Mouse (Mus musculus) embryonic facial prominence, embryonic 11.5 days (tissue): Measurements from ENCODE around the gene Celsr3. TPM values are rescaled to one million over a fixed set of nuclear protein-coding genes. Genes with fewer than 3 reads are reported as not detected.

Source experiments
- ATAC-seq: fragments of 200-750 bp; cut with Nextera tagmentation; replicated peaks from 2 replicates; pipeline ENCODE4 v1.8.0; 2017; ENCODE audit warnings: low read depth; ENCODE audit not compliant: insufficient number of reproducible peaks, low FRiP score, low TSS enrichment
- DNase-seq: peaks from one replicate; pipeline ENCODE4 v3.0.0-alpha.2; 2015; ENCODE audit warnings: low spot score
- H3K27ac ChIP-seq: fragments of 300-500 bp; sonication (generic); replicated peaks from 2 replicates; pipeline ENCODE4 v1.5.1; 2014; ENCODE audit warnings: mild to moderate bottlenecking, low read depth, low read length, control low read depth
- H3K27me3 ChIP-seq: fragments of 300-500 bp; sonication (generic); 2 replicates; pipeline ENCODE4 v1.6.1; 2014; ENCODE audit warnings: mild to moderate bottlenecking, low read length, moderate library complexity, mixed read lengths; ENCODE audit not compliant: control insufficient read depth, insufficient read depth
- H3K36me3 ChIP-seq: fragments of 300-500 bp; sonication (generic); replicated peaks from 2 replicates; pipeline ENCODE4 v1.6.1; 2014; ENCODE audit warnings: low read depth, mild to moderate bottlenecking, low read length, moderate library complexity, mixed read lengths; ENCODE audit not compliant: control insufficient read depth, insufficient read depth
- H3K4me1 ChIP-seq: fragments of 300-500 bp; sonication (generic); 2 replicates; pipeline ENCODE4 v1.6.1; 2014; ENCODE audit warnings: low read length, mixed read lengths; ENCODE audit not compliant: control insufficient read depth, insufficient read depth
- H3K4me2 ChIP-seq: fragments of 300-500 bp; sonication (generic); 2 replicates; pipeline ENCODE4 v1.6.1; 2014; ENCODE audit warnings: low read depth, mild to moderate bottlenecking, control low read depth, low read length, moderate library complexity
- H3K4me3 ChIP-seq: fragments of 300-500 bp; sonication (generic); 2 replicates; pipeline ENCODE4 v1.5.1; 2014; ENCODE audit warnings: low read depth, low read length, control low read depth
- H3K9ac ChIP-seq: fragments of 300-500 bp; sonication (generic); replicated peaks from 2 replicates; pipeline ENCODE4 v1.6.1; 2014; ENCODE audit warnings: mild to moderate bottlenecking, control low read depth, low read length
- H3K9me3 ChIP-seq: fragments of 300-500 bp; sonication (generic); replicated peaks from 2 replicates; pipeline ENCODE4 v1.6.1; 2016; ENCODE audit warnings: mild to moderate bottlenecking, low read length, inconsistent platforms, mixed read lengths; ENCODE audit not compliant: control insufficient read depth
- WGBS: fragments of 180-500 bp; shearing (Covaris S2); extraction: QIAGEN DNeasy Blood & Tissue Kit; methylation state at CpG from one replicate; pipeline ENCODE4 v1.1.7; 2014; 5-methylcytosine and 5-hydroxymethylcytosine counted together
- polyA plus RNA-seq: library from polyadenylated mRNA; unstranded; fragments of >200 nt; fragmentation: Nextera tagmentation; extraction: Ambion mirVana; gene quantifications from 2 replicates; pipeline ENCODE4 v1.2.1, GENCODE M21; 2014

Celsr3 gene
- polyA plus RNA-seq, 1 experiment from 2014 or later: 1.2 TPM

DNA sequence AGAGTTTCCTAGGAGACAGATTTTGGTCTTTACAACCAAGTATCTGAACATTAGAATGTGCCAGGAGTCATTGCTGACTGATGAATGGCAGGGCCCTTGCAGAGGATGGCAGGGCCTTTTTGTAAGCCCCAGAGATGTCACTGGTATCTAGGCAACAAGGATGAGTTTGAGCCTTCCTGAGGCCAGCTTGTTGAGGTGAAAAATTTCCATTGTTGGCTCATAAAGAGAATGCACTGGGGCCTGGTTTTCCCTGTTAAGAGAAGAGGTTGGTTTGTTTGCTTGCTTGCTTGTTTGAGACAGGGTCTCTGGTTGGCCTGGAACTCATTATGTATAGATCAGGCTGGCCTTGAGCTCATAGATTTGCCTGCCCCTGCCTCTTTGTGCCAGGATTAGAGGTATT lies 40.7 kb upstream of the Celsr3 start:
- no peaks in the 10 kb centered on the region for H3K36me3 ChIP-seq
- ATAC-seq: no peak
- H3K4me2 ChIP-seq: peak overlapping the region; percentile 22
- H3K9ac ChIP-seq: 0 out of 2 replicates have a peak overlapping the region, but pooled peaks have one; percentile 5
- no peaks in the 10 kb centered on the region for H3K4me1 ChIP-seq
- H3K27me3 ChIP-seq: no peaks in the 10 kb centered on the region
- no peak overlapping the region for H3K27ac ChIP-seq
- peak overlapping the region; percentile 84 for H3K4me3 ChIP-seq
- DNase-seq: peak; percentile 40
- no peaks in the 10 kb centered on the region for H3K9me3 ChIP-seq

DNA sequence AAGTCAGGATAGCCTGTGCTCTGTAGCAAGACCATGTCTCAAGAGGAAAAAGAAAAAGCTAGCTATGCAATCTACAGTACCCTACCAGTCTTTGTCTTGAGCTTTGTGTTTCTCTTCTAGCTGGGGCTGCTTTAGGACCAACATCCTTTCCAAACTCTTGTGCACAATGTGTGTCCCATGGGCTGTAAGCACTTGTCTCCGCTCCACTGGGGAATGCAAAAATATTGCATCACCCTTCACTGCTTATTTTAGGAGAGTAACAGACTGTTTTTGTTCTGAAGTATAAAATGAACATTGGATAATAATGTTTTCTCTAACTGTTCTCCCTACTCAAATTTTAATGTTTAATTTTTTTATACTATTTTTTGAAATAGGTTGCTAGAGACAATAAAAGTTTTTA lies 39.6 kb upstream of the Celsr3 start:
- Histone ChIP-seq H3K36me3 (no peaks in the 10 kb centered on the region), H3K4me3 (no peak overlapping the region), H3K4me2 (no peak overlapping the region), H3K27ac (no peak overlapping the region), H3K4me1 (no peaks in the 10 kb centered on the region), H3K9ac (no peak overlapping the region), H3K27me3 (no peaks in the 10 kb centered on the region), H3K9me3 (no peaks in the 10 kb centered on the region)
- ATAC-seq: no peak
- 94% methylated on average over 1 of the region's 1 CpGs for WGBS
- DNase-seq: no peak

DNA sequence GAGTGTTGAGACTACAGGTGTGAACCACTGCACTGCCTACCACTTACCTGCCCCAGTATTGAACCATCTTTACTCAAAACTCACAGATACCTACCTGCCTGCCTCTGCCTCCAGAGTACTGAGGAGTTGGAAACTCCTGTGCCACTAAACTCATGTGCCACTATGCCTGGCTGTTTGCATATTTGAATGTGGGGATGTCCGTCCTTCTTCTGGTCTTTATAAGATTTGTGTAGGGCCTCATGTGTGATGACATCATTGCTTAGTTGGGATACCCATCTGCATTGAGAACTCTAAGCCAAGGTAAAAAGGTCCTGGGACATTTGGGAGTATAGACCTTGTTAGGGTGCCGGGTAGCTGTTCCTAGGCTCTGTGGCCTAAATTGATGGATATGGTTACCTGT lies 39.0 kb upstream of the Celsr3 start:
- Histone ChIP-seq H3K9me3 (no peaks in the 10 kb centered on the region), H3K27ac (no peak overlapping the region), H3K9ac (no peak overlapping the region), H3K4me3 (no peak overlapping the region), H3K4me2 (no peak overlapping the region), H3K4me1 (no peaks in the 10 kb centered on the region), H3K27me3 (no peaks in the 10 kb centered on the region), H3K36me3 (no peaks in the 10 kb centered on the region)
- no peak for DNase-seq
- 95% methylated on average over 2 of the region's 2 CpGs for WGBS
- no peak for ATAC-seq

DNA sequence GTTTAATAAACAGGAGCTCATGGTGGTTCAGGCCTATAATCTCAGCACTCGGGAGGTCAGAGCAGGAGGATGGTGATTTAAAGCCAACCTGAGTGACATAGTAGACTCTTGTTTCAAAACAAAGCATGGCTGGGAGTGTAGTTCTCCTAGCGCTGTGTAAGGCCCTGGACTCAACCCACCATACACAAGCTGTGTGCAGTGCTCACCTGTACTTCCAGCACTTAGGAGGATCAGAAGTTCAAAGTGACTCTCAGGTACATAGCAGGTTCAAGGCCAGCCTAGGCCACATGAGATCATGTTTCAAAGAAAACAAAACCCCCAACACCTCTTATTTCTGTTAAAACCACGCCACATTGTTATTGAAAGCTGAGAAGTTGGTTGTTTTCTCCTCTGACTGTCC lies 37.4 kb upstream of the Celsr3 start:
- WGBS: 70% methylated on average over 3 of the region's 3 CpGs
- DNase-seq: no peak
- Histone ChIP-seq H3K36me3 (no peaks in the 10 kb centered on the region), H3K4me1 (no peaks in the 10 kb centered on the region), H3K9me3 (no peaks in the 10 kb centered on the region), H3K27ac (no peak overlapping the region), H3K27me3 (no peaks in the 10 kb centered on the region), H3K4me2 (no peak overlapping the region), H3K4me3 (no peak overlapping the region), H3K9ac (no peak overlapping the region)
- ATAC-seq: no peak

DNA sequence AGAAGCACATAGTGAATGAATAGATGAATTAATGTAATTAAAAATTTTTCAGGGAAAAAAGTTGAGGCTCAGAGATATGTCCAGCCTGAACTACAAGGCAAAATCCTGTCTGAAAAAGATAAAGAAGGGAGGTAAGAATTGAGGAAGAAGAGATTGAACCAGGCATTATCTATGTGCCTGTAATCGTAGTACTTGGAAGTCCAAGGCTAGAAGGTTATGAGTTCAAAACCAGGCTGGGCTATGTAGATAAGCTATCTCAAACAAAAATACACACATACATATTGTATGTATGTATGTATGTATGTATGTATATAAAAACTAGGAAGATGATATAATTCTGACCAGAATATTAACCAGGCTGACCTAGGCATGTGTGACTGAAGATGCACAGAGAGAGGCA lies 33.8 kb upstream of the Celsr3 start:
- no peak for DNase-seq
- no peaks in the 10 kb centered on the region for H3K27me3 ChIP-seq
- WGBS: 95% methylated on average over 1 of the region's 1 CpGs
- no peak overlapping the region for H3K27ac ChIP-seq
- no peaks in the 10 kb centered on the region for H3K9me3 ChIP-seq
- no peak overlapping the region for H3K4me3 ChIP-seq
- peaks cover 2% of the 10 kb centered on the region; the same call in 1 of the 2 replicates for H3K36me3 ChIP-seq
- no peak overlapping the region for H3K9ac ChIP-seq
- no peak overlapping the region for H3K4me2 ChIP-seq
- ATAC-seq: no peak
- no peaks in the 10 kb centered on the region for H3K4me1 ChIP-seq

DNA sequence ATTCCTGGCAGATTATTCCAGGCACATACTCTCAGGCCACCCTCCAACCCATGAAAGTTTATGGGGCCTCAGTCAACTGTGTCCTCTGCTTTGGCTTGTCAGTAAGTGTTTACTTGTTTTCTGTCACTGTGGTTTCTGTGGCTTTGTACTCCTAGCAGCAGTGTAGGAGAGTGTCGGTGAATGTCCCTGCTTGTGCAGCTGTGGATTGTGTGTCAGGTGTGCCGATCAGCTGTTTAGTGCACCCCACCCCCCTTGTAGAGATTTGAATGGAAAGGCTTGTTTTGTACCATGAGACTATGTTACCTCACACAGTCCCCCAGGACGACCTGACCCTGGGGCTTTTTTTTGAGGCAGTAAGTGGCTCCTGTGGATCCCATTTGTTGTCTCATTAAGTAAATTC lies 33.4 kb upstream of the Celsr3 start:
- DNase-seq (no peak), ATAC-seq (no peak)
- H3K36me3 ChIP-seq: peaks cover 2% of the 10 kb centered on the region; the same call in 1 of the 2 replicates
- no peaks in the 10 kb centered on the region for H3K9me3 ChIP-seq
- no peak overlapping the region for H3K4me2 ChIP-seq
- 56% methylated on average over 3 of the region's 3 CpGs for WGBS
- no peak overlapping the region for H3K27ac ChIP-seq
- H3K27me3 ChIP-seq: no peaks in the 10 kb centered on the region
- no peak overlapping the region for H3K4me3 ChIP-seq
- H3K9ac ChIP-seq: no peak overlapping the region
- H3K4me1 ChIP-seq: no peaks in the 10 kb centered on the region

DNA sequence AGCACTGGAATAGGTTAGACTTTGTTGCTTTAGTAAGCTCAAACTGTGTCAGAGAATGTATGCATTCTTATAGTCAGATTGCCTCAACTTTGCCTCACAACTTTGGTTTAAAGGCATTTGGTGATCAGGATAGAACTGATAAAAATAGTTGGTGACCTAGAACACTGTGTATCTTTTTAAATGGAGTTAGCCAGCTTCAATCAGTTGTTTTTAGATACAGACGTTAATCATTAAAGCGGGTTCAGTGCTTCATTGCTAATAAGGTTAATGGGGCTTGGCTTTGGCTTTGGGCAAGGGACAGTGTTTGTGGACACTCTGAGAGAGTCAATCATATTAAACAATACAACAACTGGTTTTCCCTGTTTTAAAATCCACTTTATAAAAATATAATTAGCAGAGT lies 30.8 kb upstream of the Celsr3 start:
- no peak for ATAC-seq
- Histone ChIP-seq H3K9ac (no peak overlapping the region), H3K4me1 (no peaks in the 10 kb centered on the region), H3K9me3 (no peaks in the 10 kb centered on the region), H3K4me3 (no peak overlapping the region), H3K27me3 (no peaks in the 10 kb centered on the region), H3K27ac (no peak overlapping the region), H3K4me2 (no peak overlapping the region), H3K36me3 (peaks cover 17% of the 10 kb centered on the region)
- no peak for DNase-seq
- 73% methylated on average over 2 of the region's 2 CpGs for WGBS

DNA sequence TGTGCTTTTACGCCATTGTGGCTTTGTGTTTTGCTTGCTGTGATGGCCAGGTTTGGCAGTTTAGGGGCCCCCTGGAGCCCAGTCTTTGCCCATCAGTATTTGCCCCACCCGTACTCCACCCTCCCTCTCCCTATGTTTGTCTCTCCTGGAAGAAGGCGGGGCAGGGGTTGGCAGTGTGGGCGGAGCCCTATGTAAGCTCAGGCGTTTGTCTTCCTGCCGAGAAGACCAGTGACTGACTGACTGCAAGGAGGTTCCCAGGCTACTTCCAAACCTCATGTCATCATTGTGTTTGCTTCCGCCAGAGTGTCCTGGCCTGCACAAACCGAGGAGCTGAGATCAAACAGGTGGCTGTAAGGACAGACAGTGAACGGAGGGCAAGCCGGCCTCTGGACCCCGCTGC lies 30.4 kb upstream of the Celsr3 start:
- no peaks in the 10 kb centered on the region for H3K27me3 ChIP-seq
- H3K4me2 ChIP-seq: no peak overlapping the region
- peaks cover 17% of the 10 kb centered on the region for H3K36me3 ChIP-seq
- 46% methylated on average over 11 of the region's 11 CpGs for WGBS
- H3K9ac ChIP-seq: no peak overlapping the region
- H3K27ac ChIP-seq: no peak overlapping the region
- ATAC-seq: no peak; the same call in 1 of the 2 replicates
- no peak for DNase-seq
- H3K9me3 ChIP-seq: no peaks in the 10 kb centered on the region
- H3K4me3 ChIP-seq: no peak overlapping the region
- H3K4me1 ChIP-seq: no peaks in the 10 kb centered on the region
